Mouse (Mus musculus) myocyte (in vitro differentiated cells): ENCODE results near the gene Tmub1.

Experiments
- CEBPB ChIP-seq: IDR thresholded peaks from 2 replicates; pipeline ENCODE4 v1.6.1; 2011; ENCODE audit warnings: mild to moderate bottlenecking, moderate library complexity; ENCODE audit not compliant: poor library complexity, insufficient read depth, severe bottlenecking
- E2F4 ChIP-seq: IDR thresholded peaks from one replicate; pipeline ENCODE4 v1.6.1; 2011; ENCODE audit warnings: mild to moderate bottlenecking, control low read depth, moderate library complexity; ENCODE audit not compliant: insufficient read depth
- MAX ChIP-seq: IDR thresholded peaks from one replicate; pipeline ENCODE4 v1.6.1; 2011; ENCODE audit warnings: low read depth, mild to moderate bottlenecking, control low read depth
- MYOD1 ChIP-seq, 3 experiments: IDR thresholded peaks; one replicate each; pipeline ENCODE4 v1.6.1; 2011; ENCODE audit warnings: control low read depth in 2 of 3, low read depth in 2 of 3, mild to moderate bottlenecking in 2 of 3, moderate library complexity in 1 of 3; ENCODE audit not compliant: insufficient read length in 2 of 3, control insufficient read depth in 1 of 3
- MYOG ChIP-seq, 3 experiments: IDR thresholded peaks; one replicate each; pipeline ENCODE4 v1.6.1; 2011; ENCODE audit warnings: control low read depth in 2 of 3, low read depth in 2 of 3, mild to moderate bottlenecking in 2 of 3; ENCODE audit not compliant: insufficient read length in 2 of 3, control insufficient read depth in 1 of 3, insufficient read depth in 1 of 3
- POLR2A ChIP-seq: IDR thresholded peaks from one replicate; pipeline ENCODE4 v1.6.1; 2011; ENCODE audit warnings: low read depth, mild to moderate bottlenecking, control low read depth, moderate library complexity; ENCODE audit not compliant: insufficient read length
- REST ChIP-seq: IDR thresholded peaks from one replicate; pipeline ENCODE4 v1.6.1; 2011; ENCODE audit warnings: mild to moderate bottlenecking, control low read depth, moderate library complexity; ENCODE audit not compliant: insufficient read depth, insufficient read length
- TCF12 ChIP-seq: IDR thresholded peaks from one replicate; pipeline ENCODE4 v1.6.1; 2011; ENCODE audit warnings: mild to moderate bottlenecking, control low read depth; ENCODE audit not compliant: poor library complexity, insufficient read depth, severe bottlenecking
- TCF3 ChIP-seq: IDR thresholded peaks from one replicate; pipeline ENCODE4 v1.6.1; 2011; ENCODE audit warnings: low read depth, control low read depth; ENCODE audit not compliant: insufficient read length
- USF1 ChIP-seq: IDR thresholded peaks from one replicate; pipeline ENCODE4 v1.6.1; 2011; ENCODE audit warnings: low read depth, mild to moderate bottlenecking, control low read depth, moderate library complexity

DNA sequence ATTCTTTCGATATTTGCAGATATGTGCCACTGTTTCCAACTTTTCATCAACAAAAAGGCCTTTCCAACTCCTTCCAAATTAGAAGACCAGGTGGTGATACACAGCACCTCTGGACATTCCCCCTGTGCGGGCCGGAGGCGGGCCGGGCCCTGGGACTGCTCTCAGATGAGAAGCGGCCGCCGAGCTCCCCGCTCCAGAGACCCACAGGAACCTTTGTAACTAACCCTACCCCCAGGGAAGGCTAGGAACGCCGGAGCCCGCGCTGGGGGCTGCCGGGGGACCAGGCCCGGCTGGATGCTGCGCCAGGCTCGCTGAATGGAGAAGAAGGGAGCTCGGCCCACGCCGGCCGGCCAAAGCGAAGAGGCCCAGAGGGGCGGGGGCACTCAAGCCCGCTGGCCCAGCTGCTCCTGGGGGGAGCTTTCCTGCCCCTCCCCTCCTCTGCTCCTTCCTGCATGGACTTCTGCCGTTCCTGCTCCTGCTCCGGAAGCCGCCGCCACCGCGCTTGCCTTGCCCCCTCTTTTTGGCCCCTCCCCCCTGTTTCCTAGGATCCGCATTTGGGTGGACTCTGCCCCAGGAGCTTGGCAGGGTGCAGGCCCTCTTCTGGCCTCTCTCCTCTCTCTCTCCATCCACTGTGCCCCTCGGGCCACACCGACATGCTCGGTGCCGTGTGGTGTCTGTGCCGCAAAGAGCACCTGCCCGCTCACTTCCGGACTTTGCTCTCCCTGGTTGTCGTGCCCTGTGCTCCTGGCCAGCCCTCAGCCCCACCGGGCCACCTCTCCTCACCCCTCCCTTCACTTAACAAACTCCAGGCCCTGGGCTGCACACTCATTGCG lies 34.8 kb upstream of the Tmub1 start:
- no peak for TF ChIP-seq POLR2A
- no peak for TF ChIP-seq MYOG (IDR thresholded peaks at IDR 0.05; ENCODE audit: control insufficient read depth in 1 of 3, insufficient read depth in 1 of 3, insufficient read length in 2 of 3, low read depth in 2 of 3)
- TF ChIP-seq TCF3: no peak
- TF ChIP-seq USF1: no peak
- TF ChIP-seq MAX: no peak
- no peak for TF ChIP-seq TCF12
- TF ChIP-seq MYOD1 (IDR thresholded peaks at IDR 0.05; ENCODE audit: control insufficient read depth in 1 of 3, insufficient read length in 2 of 3, low read depth in 2 of 3): no peak
- no peak for TF ChIP-seq E2F4
- no peak for TF ChIP-seq REST
- TF ChIP-seq CEBPB: no peak
